Mouse (Mus musculus): ENCODE measurements around the gene Scaf1. TPM values are rescaled to one million over a fixed set of nuclear protein-coding genes. Genes with fewer than 3 reads are reported as not detected.

Gene Scaf1
- polyA plus RNA-seq, 1 experiment from 2014 or later, result 47.2 TPM

- peaks cover 47% of the 10 kb centered on the region for H3K4me1 ChIP-seq (replicated peaks)
Observed at GRCm38 (mm10) chr7:44973415-44974130, 42.6 kb downstream of the Scaf1 start.

GRCm38 (mm10) chr7:44971142-44971541 is 45.0 kb downstream of the Scaf1 start:
- Histone ChIP-seq H3K4me1 (replicated peaks) (peaks cover 47% of the 10 kb centered on the region), H3K27ac (replicated peaks) (peak overlapping the region; percentile 86; the same call in 1 of the 2 replicates), H3K9ac (peak overlapping the region; percentile 70), H3K4me2 (peak overlapping the region; percentile 74), H3K36me3 (peaks cover 22% of the 10 kb centered on the region), H3K4me3 (peak overlapping the region; percentile 51), H3K27me3 (no peaks in the 10 kb centered on the region), H3K9me3 (no peaks in the 10 kb centered on the region)
- ATAC-seq (ENCODE audit: low read depth), result no peak
- 77% methylated on average over 7 of the region's 7 CpGs for WGBS

More at GRCm38 (mm10) chr7:44973415-44974130, 42.6 kb downstream of the Scaf1 start:
- no peaks in the 10 kb centered on the region for H3K27me3 ChIP-seq
- H3K36me3 ChIP-seq, result peaks cover 28% of the 10 kb centered on the region
- peak overlapping the region; percentile 54 for H3K4me3 ChIP-seq
- 0 out of 2 replicates have a peak, but pooled peaks have one; percentile 6 for ATAC-seq (ENCODE audit: low read depth)
- peak overlapping the region; percentile 97 for H3K27ac ChIP-seq (replicated peaks)
- peak overlapping the region; percentile 94 for H3K4me2 ChIP-seq
- WGBS, result 41% methylated on average over 14 of the region's 14 CpGs
- no peaks in the 10 kb centered on the region for H3K9me3 ChIP-seq
- peak overlapping the region; percentile 83 for H3K9ac ChIP-seq

- H3K4me3 ChIP-seq, result peak overlapping the region; percentile 51
- peak; percentile 94 for ATAC-seq (ENCODE audit: low read depth)
- H3K4me2 ChIP-seq, result peak overlapping the region; percentile 74
- no peaks in the 10 kb centered on the region for H3K27me3 ChIP-seq
- H3K9me3 ChIP-seq, result no peaks in the 10 kb centered on the region
- WGBS, result under 1% methylated on average over 35 of the region's 36 CpGs
- H3K27ac ChIP-seq (replicated peaks), result peak overlapping the region; percentile 86
- H3K9ac ChIP-seq, result peak overlapping the region; percentile 70
- peaks cover 43% of the 10 kb centered on the region for H3K4me1 ChIP-seq (replicated peaks)
- peaks cover 27% of the 10 kb centered on the region for H3K36me3 ChIP-seq
Observed at GRCm38 (mm10) chr7:44970231-44970691, 45.9 kb downstream of the Scaf1 start.

GRCm38 (mm10) chr7:44966638-44967037 is 49.5 kb downstream of the Scaf1 start:
- no peak overlapping the region for H3K9ac ChIP-seq
- WGBS, result 75% methylated on average over 15 of the region's 15 CpGs
- peaks cover 14% of the 10 kb centered on the region for H3K4me1 ChIP-seq (replicated peaks)
- H3K9me3 ChIP-seq, result no peaks in the 10 kb centered on the region
- H3K27ac ChIP-seq (replicated peaks), result no peak overlapping the region
- no peak for ATAC-seq (ENCODE audit: low read depth)
- H3K27me3 ChIP-seq, result no peaks in the 10 kb centered on the region
- H3K4me3 ChIP-seq, result no peak overlapping the region
- H3K36me3 ChIP-seq, result peaks cover 59% of the 10 kb centered on the region
- H3K4me2 ChIP-seq, result no peak overlapping the region

- no peaks in the 10 kb centered on the region for H3K27me3 ChIP-seq
- no peak overlapping the region for H3K27ac ChIP-seq (replicated peaks)
- peaks cover 8% of the 10 kb centered on the region for H3K4me1 ChIP-seq (replicated peaks)
- ATAC-seq (ENCODE audit: low read depth), result no peak
- 83% methylated on average over 7 of the region's 7 CpGs for WGBS
- no peak overlapping the region for H3K4me3 ChIP-seq
- peaks cover 66% of the 10 kb centered on the region for H3K36me3 ChIP-seq
- no peak overlapping the region for H3K4me2 ChIP-seq
- no peaks in the 10 kb centered on the region for H3K9me3 ChIP-seq
- H3K9ac ChIP-seq, result no peak overlapping the region
Observed at GRCm38 (mm10) chr7:44965975-44966374, 50.2 kb downstream of the Scaf1 start.

- Histone ChIP-seq H3K36me3 (peaks cover 75% of the 10 kb centered on the region), H3K27me3 (no peaks in the 10 kb centered on the region)
- 95% methylated on average over 13 of the region's 13 CpGs for WGBS
Observed at GRCm38 (mm10) chr7:44964990-44965389, 51.2 kb downstream of the Scaf1 start.

GRCm38 (mm10) chr7:44962831-44963230 is 53.3 kb downstream of the Scaf1 start:
- H3K9me3 ChIP-seq, result no peaks in the 10 kb centered on the region
- H3K4me2 ChIP-seq, result no peak overlapping the region
- H3K27me3 ChIP-seq, result no peaks in the 10 kb centered on the region
- no peak overlapping the region for H3K4me3 ChIP-seq
- H3K36me3 ChIP-seq, result peaks cover 87% of the 10 kb centered on the region
- H3K27ac ChIP-seq (replicated peaks), result no peak overlapping the region
- 92% methylated on average over 5 of the region's 5 CpGs for WGBS
- 0 out of 2 replicates have a peak, but pooled peaks cover under 1% of the 10 kb centered on the region for H3K4me1 ChIP-seq (replicated peaks)
- ATAC-seq (ENCODE audit: low read depth), result no peak
- H3K9ac ChIP-seq, result no peak overlapping the region

More at GRCm38 (mm10) chr7:44964990-44965389, 51.2 kb downstream of the Scaf1 start:
- H3K4me3 ChIP-seq, result no peak overlapping the region
- H3K4me2 ChIP-seq, result no peak overlapping the region
- H3K27ac ChIP-seq (replicated peaks), result no peak overlapping the region
- no peaks in the 10 kb centered on the region for H3K4me1 ChIP-seq (replicated peaks)
- no peaks in the 10 kb centered on the region for H3K9me3 ChIP-seq
- ATAC-seq (ENCODE audit: low read depth), result no peak
- H3K9ac ChIP-seq, result no peak overlapping the region

- H3K9ac ChIP-seq, result no peak overlapping the region
- ATAC-seq (ENCODE audit: low read depth), result no peak
- no peaks in the 10 kb centered on the region for H3K9me3 ChIP-seq
- 76% methylated on average over 8 of the region's 8 CpGs for WGBS
- H3K36me3 ChIP-seq, result peaks cover 84% of the 10 kb centered on the region
- no peak overlapping the region for H3K4me3 ChIP-seq
- peaks cover 5% of the 10 kb centered on the region; the same call in 1 of the 2 replicates for H3K4me1 ChIP-seq (replicated peaks)
- no peak overlapping the region for H3K4me2 ChIP-seq
- H3K27ac ChIP-seq (replicated peaks), result no peak overlapping the region
- H3K27me3 ChIP-seq, result no peaks in the 10 kb centered on the region
Observed at GRCm38 (mm10) chr7:44962337-44962736, 53.8 kb downstream of the Scaf1 start.

GRCm38 (mm10) chr7:44960512-44960910 is 55.7 kb downstream of the Scaf1 start:
- Histone ChIP-seq H3K9ac (no peak overlapping the region), H3K4me1 (replicated peaks) (peaks cover 16% of the 10 kb centered on the region), H3K27ac (replicated peaks) (no peak overlapping the region), H3K4me2 (no peak overlapping the region), H3K4me3 (no peak overlapping the region), H3K9me3 (no peaks in the 10 kb centered on the region), H3K27me3 (no peaks in the 10 kb centered on the region), H3K36me3 (peaks cover 68% of the 10 kb centered on the region)
- ATAC-seq (ENCODE audit: low read depth), result no peak
- 90% methylated on average over 13 of the region's 13 CpGs for WGBS

GRCm38 (mm10) chr7:44959874-44960511 is 56.2 kb downstream of the Scaf1 start:
- H3K36me3 ChIP-seq, result peaks cover 63% of the 10 kb centered on the region

GRCm38 (mm10) chr7:44959281-44959680 is 56.9 kb downstream of the Scaf1 start:
- no peak for ATAC-seq (ENCODE audit: low read depth)
- WGBS, result 89% methylated on average over 8 of the region's 8 CpGs
- Histone ChIP-seq H3K27me3 (no peaks in the 10 kb centered on the region), H3K9ac (no peak overlapping the region), H3K9me3 (no peaks in the 10 kb centered on the region), H3K36me3 (peaks cover 58% of the 10 kb centered on the region), H3K4me1 (replicated peaks) (peaks cover 16% of the 10 kb centered on the region), H3K27ac (replicated peaks) (no peak overlapping the region), H3K4me3 (no peak overlapping the region), H3K4me2 (no peak overlapping the region)

More at GRCm38 (mm10) chr7:44959874-44960511, 56.2 kb downstream of the Scaf1 start:
- no peaks in the 10 kb centered on the region for H3K27me3 ChIP-seq
- no peak overlapping the region for H3K9ac ChIP-seq
- H3K9me3 ChIP-seq, result no peaks in the 10 kb centered on the region
- peaks cover 16% of the 10 kb centered on the region for H3K4me1 ChIP-seq (replicated peaks)
- no peak overlapping the region for H3K4me2 ChIP-seq
- no peak overlapping the region for H3K27ac ChIP-seq (replicated peaks)
- no peak overlapping the region for H3K4me3 ChIP-seq
- WGBS, result 87% methylated on average over 10 of the region's 10 CpGs
- no peak for ATAC-seq (ENCODE audit: low read depth)

- Histone ChIP-seq H3K9me3 (no peaks in the 10 kb centered on the region), H3K27me3 (0 out of 2 replicates have a peak, but pooled peaks cover 5% of the 10 kb centered on the region), H3K4me3 (no peak overlapping the region), H3K4me2 (no peak overlapping the region), H3K4me1 (replicated peaks) (peaks cover 16% of the 10 kb centered on the region), H3K9ac (no peak overlapping the region), H3K36me3 (peaks cover 48% of the 10 kb centered on the region), H3K27ac (replicated peaks) (no peak overlapping the region; the same call in 1 of the 2 replicates)
- no peak for ATAC-seq (ENCODE audit: low read depth)
- 59% methylated on average over 7 of the region's 7 CpGs for WGBS
Observed at GRCm38 (mm10) chr7:44958208-44958607, 58.0 kb downstream of the Scaf1 start.
